Mouse (Mus musculus): ENCODE measurements at regions not wholly inside any gene's neighbourhood (a gene's known extent, or its start where the extent isn't known, plus 50 kb on each side); places are given as distances from the start of the nearest gene placed in this dataset.

GRCm38 (mm10) chr2:61046111-61046767 is 83.2 kb upstream of the Rbms1 start:
- intact Hi-C loops (cut with DNase I; ENCODE audit: low total_unique reads): no loop called here

GRCm38 (mm10) chr2:61045467-61045866 is 82.5 kb upstream of the Rbms1 start:
- intact Hi-C loops (cut with DNase I; ENCODE audit: low total_unique reads): no loop called here
- DNase-seq: no peak

More at GRCm38 (mm10) chr2:61046111-61046767, 83.2 kb upstream of the Rbms1 start:
- DNase-seq: no peak

GRCm38 (mm10) chr2:61032920-61033319 is 69.9 kb upstream of the Rbms1 start:
- intact Hi-C loops (cut with DNase I; ENCODE audit: low total_unique reads): no loop called here
- no peak for DNase-seq

- no peak for DNase-seq
- intact Hi-C loops (cut with DNase I; ENCODE audit: low total_unique reads): no loop called here
Observed at GRCm38 (mm10) chr2:61029706-61030105, 66.7 kb upstream of the Rbms1 start.

DNA sequence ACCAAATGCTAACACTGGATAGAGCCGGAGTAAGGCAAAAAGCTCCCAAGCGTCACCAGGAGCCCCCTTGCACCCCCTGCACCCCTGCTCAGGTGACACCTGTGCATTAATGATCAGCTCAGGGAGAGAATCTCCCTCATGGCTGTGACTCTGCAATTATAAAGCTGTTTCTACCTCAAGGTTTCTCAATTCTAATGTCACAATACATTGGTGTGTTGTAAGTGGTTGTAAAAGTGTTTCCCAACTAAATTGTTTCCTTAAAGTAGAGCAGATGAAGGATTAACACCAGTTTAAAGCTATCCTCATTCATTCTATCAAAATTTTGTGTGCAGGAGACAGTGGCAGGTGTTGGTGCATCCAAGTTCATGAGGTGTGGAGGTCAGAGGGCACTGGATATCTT is 65.6 kb upstream of the Rbms1 start:
- no peak for DNase-seq
- intact Hi-C loops (cut with DNase I; ENCODE audit: low total_unique reads): no loop called here

- intact Hi-C loops (cut with DNase I; ENCODE audit: low total_unique reads): no loop called here
Observed at GRCm38 (mm10) chr2:61027686-61028085, 64.7 kb upstream of the Rbms1 start.

DNA sequence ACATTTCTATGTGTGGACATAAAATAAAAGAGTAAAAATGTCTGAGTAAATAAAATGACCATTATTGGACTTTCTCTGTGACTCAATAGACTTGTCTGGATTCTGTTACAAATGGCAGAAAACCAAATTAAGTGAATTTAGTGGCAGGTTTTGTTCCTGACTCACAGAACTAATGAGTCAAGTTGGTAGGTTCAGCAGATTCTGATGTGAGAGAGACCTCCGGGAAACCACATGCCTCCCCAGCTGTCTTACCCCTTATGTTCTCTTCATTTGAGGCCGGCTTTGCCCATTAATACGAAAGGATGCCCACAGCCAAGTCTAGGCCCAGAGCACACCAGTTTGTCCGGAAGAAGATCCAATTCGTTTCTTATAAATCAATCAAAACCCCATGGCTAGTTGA is 59.4 kb upstream of the Rbms1 start:
- DNase-seq: no peak
- intact Hi-C loops (cut with DNase I; ENCODE audit: low total_unique reads): no loop called here

More at GRCm38 (mm10) chr2:61027686-61028085, 64.7 kb upstream of the Rbms1 start:
- DNase-seq: no peak

- intact Hi-C loops (cut with DNase I; ENCODE audit: low total_unique reads): no loop called here
Observed at GRCm38 (mm10) chr2:61020791-61021190, 57.8 kb upstream of the Rbms1 start.

GRCm38 (mm10) chr2:61013006-61013405 is 50.0 kb upstream of the Rbms1 start:
- intact Hi-C loops (cut with DNase I; ENCODE audit: low total_unique reads): no loop called here
- DNase-seq: no peak

More at GRCm38 (mm10) chr2:61020791-61021190, 57.8 kb upstream of the Rbms1 start:
- DNase-seq: peak; percentile 3
